Mouse (Mus musculus): ENCODE results near the gene Slc35c1.
A peak's percentile ranks its signal among the peaks of the same experiment; 100 is the strongest.

The Slc35c1 gene

GRCm38 (mm10) chr2:92475711-92476110 lies 15.4 kb upstream of the Slc35c1 start:
- DNase-seq (ENCODE audit: low spot score): no peak

- DNase-seq (ENCODE audit: low spot score): no peak
Observed at GRCm38 (mm10) chr2:92474920-92475319, 14.6 kb upstream of the Slc35c1 start.

- DNase-seq (ENCODE audit: low spot score): no peak
Observed at GRCm38 (mm10) chr2:92471886-92472670, 11.7 kb upstream of the Slc35c1 start.

- DNase-seq (ENCODE audit: low spot score): no peak
Observed at GRCm38 (mm10) chr2:92464690-92465089, 4.4 kb upstream of the Slc35c1 start.

GRCm38 (mm10) chr2:92461215-92461614 lies 877 bp upstream of the Slc35c1 start:
- no peak for DNase-seq (ENCODE audit: low spot score)

- peak; percentile 81 for DNase-seq (ENCODE audit: low spot score)
Observed at GRCm38 (mm10) chr2:92459141-92459920, 1.0 kb downstream of the Slc35c1 start.

GRCm38 (mm10) chr2:92458481-92458880 lies 1.9 kb downstream of the Slc35c1 start:
- no peak for DNase-seq (ENCODE audit: low spot score)

GRCm38 (mm10) chr2:92456970-92457530 lies 3.3 kb downstream of the Slc35c1 start:
- no peak for DNase-seq (ENCODE audit: low spot score)

- no peak for DNase-seq (ENCODE audit: low spot score)
Observed at GRCm38 (mm10) chr2:92455704-92456103, 4.6 kb downstream of the Slc35c1 start.

GRCm38 (mm10) chr2:92454166-92454565 lies 6.2 kb downstream of the Slc35c1 start:
- DNase-seq (ENCODE audit: low spot score): no peak

GRCm38 (mm10) chr2:92451126-92451525 lies 9.2 kb downstream of the Slc35c1 start:
- no peak for DNase-seq (ENCODE audit: low spot score)

- no peak for DNase-seq (ENCODE audit: low spot score)
Observed at GRCm38 (mm10) chr2:92447121-92447740, 13.1 kb downstream of the Slc35c1 start.

- DNase-seq (ENCODE audit: low spot score): no peak
Observed at GRCm38 (mm10) chr2:92446656-92447055, 13.7 kb downstream of the Slc35c1 start.

GRCm38 (mm10) chr2:92445890-92446289 lies 14.4 kb downstream of the Slc35c1 start:
- peak; percentile 75 for DNase-seq (ENCODE audit: low spot score)

GRCm38 (mm10) chr2:92444376-92444775 lies 16.0 kb downstream of the Slc35c1 start:
- DNase-seq (ENCODE audit: low spot score): no peak

GRCm38 (mm10) chr2:92443313-92443712 lies 17.0 kb downstream of the Slc35c1 start:
- no peak for DNase-seq (ENCODE audit: low spot score)

GRCm38 (mm10) chr2:92442419-92443001 lies 17.8 kb downstream of the Slc35c1 start:
- DNase-seq (ENCODE audit: low spot score): no peak

GRCm38 (mm10) chr2:92440432-92440831 lies 19.9 kb downstream of the Slc35c1 start:
- no peak for DNase-seq (ENCODE audit: low spot score)

- no peak for DNase-seq (ENCODE audit: low spot score)
Observed at GRCm38 (mm10) chr2:92438567-92438966, 21.8 kb downstream of the Slc35c1 start.

- DNase-seq (ENCODE audit: low spot score): peak; percentile 75
Observed at GRCm38 (mm10) chr2:92437875-92438274, 22.5 kb downstream of the Slc35c1 start.

- peak; percentile 38 for DNase-seq (ENCODE audit: low spot score)
Observed at GRCm38 (mm10) chr2:92437366-92437765, 23.0 kb downstream of the Slc35c1 start.

GRCm38 (mm10) chr2:92435023-92435422 lies 25.3 kb downstream of the Slc35c1 start:
- DNase-seq (ENCODE audit: low spot score): no peak

Measured in yolk sac, embryonic 10.5 days (tissue).